ENCODE assay signal across 8 mouse cellular contexts in genomic region chr17:6979380-6979779, GRCm38 (mm10). TPM values are rescaled to one million over a fixed set of nuclear protein-coding genes. Genes with fewer than 3 reads are reported as not detected.
DNase-seq lines count a peak whose midpoint lies in the region; ATAC-seq lines count a peak whose summit lies in the region.
"Not testable (repeated sequence)": the region's sequence is repeated elsewhere in the genome, so short reads cannot be mapped to it uniquely, and the experiment has no call there.
"Had no signal": no experiment of that assay in that cellular context is flagged by ENCODE, and none has a peak within 500 bp of the region (broad histone marks: within the 10 kb centered on the region; RNA-seq: fewer than 3 reads in every experiment).

No protein-coding gene starts in this region.

- not testable (repeated sequence) for H3K9me3 ChIP-seq in forebrain, embryonic 10.5 days; heart, embryonic 13.5 days; intestine, embryonic 15.5 days; limb, embryonic 15.5 days; neural tube, embryonic 14.5 days (ENCODE audit: control insufficient read depth, low read length)

- not testable (repeated sequence) for ATAC-seq in heart, embryonic 13.5 days (ENCODE audit: extremely low read depth, insufficient number of reproducible peaks, low FRiP score, low TSS enrichment); limb, embryonic 15.5 days (ENCODE audit: insufficient number of reproducible peaks, low FRiP score, low TSS enrichment, low read depth); neural tube, embryonic 14.5 days (ENCODE audit: low read depth)
- ATAC-seq in intestine, embryonic 15.5 days, result peak; percentile 6; the same call in 1 of the 2 replicates
- 0 out of 2 replicates have a peak, but pooled peaks have one; percentile 6 for ATAC-seq in megakaryocyte progenitor cell, adult 5-6 weeks (replicated peaks; ENCODE audit: poor library complexity)

- not testable (repeated sequence) for H3K36me3 ChIP-seq in forebrain, embryonic 10.5 days (replicated peaks); heart, embryonic 13.5 days; intestine, embryonic 15.5 days; limb, embryonic 15.5 days; neural tube, embryonic 14.5 days (ENCODE audit: control insufficient read depth, insufficient read depth, low read length)

- 41% methylated on average over 5 of the region's 5 CpGs for WGBS in forebrain, embryonic 10.5 days
- WGBS in heart, embryonic 13.5 days, result 28% methylated on average over 5 of the region's 5 CpGs
- WGBS in intestine, embryonic 15.5 days, result 12% methylated on average over 5 of the region's 5 CpGs
- 5% methylated on average over 5 of the region's 5 CpGs for WGBS in limb, embryonic 15.5 days
- 28% methylated on average over 5 of the region's 5 CpGs for WGBS in neural tube, embryonic 14.5 days

- peak overlapping the region; percentile 68 for H3K4me2 ChIP-seq in heart, embryonic 13.5 days
- H3K4me2 ChIP-seq in intestine, embryonic 15.5 days (replicated peaks), result peak overlapping the region; percentile 57
- peak overlapping the region; percentile 64 for H3K4me2 ChIP-seq in limb, embryonic 15.5 days
- peak overlapping the region; percentile 48 for H3K4me2 ChIP-seq in neural tube, embryonic 14.5 days (ENCODE audit: low read depth, low read length)

- H3K27ac ChIP-seq in forebrain, embryonic 10.5 days, result peak overlapping the region; percentile 85; the same call in 1 of the 2 replicates
- H3K27ac ChIP-seq in heart, embryonic 13.5 days (replicated peaks); intestine, embryonic 15.5 days; limb, embryonic 15.5 days; neural tube, embryonic 14.5 days (ENCODE audit: low read depth, low read length): not testable (repeated sequence)

- peak; percentile 42 for DNase-seq in adipocyte (ENCODE audit: low spot score)
- DNase-seq in forebrain, embryonic 10.5 days (ENCODE audit: extremely low spot score, low spot score), result not testable (repeated sequence)

- H3K4me3 ChIP-seq in forebrain, embryonic 10.5 days, result peak overlapping the region; percentile 58
- H3K4me3 ChIP-seq in heart, embryonic 13.5 days, result peak overlapping the region; percentile 65
- peak overlapping the region; percentile 54 for H3K4me3 ChIP-seq in intestine, embryonic 15.5 days (replicated peaks)
- H3K4me3 ChIP-seq in limb, embryonic 15.5 days, result peak overlapping the region; percentile 50
- H3K4me3 ChIP-seq in neural tube, embryonic 14.5 days (ENCODE audit: low read depth, low read length), result peak overlapping the region; percentile 39

- not testable (repeated sequence) for H3K4me1 ChIP-seq in forebrain, embryonic 10.5 days; heart, embryonic 13.5 days; intestine, embryonic 15.5 days (replicated peaks); limb, embryonic 15.5 days; neural tube, embryonic 14.5 days (ENCODE audit: control insufficient read depth, insufficient read depth, low read length)

- not testable (repeated sequence) for H3K27me3 ChIP-seq in forebrain, embryonic 10.5 days (ENCODE audit: poor library complexity, severe bottlenecking); heart, embryonic 13.5 days (replicated peaks); intestine, embryonic 15.5 days (replicated peaks); limb, embryonic 15.5 days; neural tube, embryonic 14.5 days (ENCODE audit: control insufficient read depth, insufficient read depth, low read length)

- peak overlapping the region; percentile 86 for H3K9ac ChIP-seq in heart, embryonic 13.5 days
- peak overlapping the region; percentile 62; the same call in 1 of the 2 replicates for H3K9ac ChIP-seq in intestine, embryonic 15.5 days
- not testable (repeated sequence) for H3K9ac ChIP-seq in limb, embryonic 15.5 days
- peak overlapping the region; percentile 44; the same call in 1 of the 2 replicates for H3K9ac ChIP-seq in neural tube, embryonic 14.5 days (replicated peaks; ENCODE audit: low read depth, low read length)

RNA-seq across cellular contexts. Expression of gene Gm49721, which starts 0.7 kb away (rescaled TPM):
- 0.31 TPM in 1 of 2 replicates, not detected in the other for polyA plus RNA-seq in forebrain, embryonic 10.5 days (2016; fragmentation: Nextera tagmentation; extraction: Ambion mirVana)
- 0.13 and 0.17 TPM in 2 replicates for polyA plus RNA-seq in heart, embryonic 13.5 days (2015; fragmentation: Nextera tagmentation; extraction: Ambion mirVana)
- polyA plus RNA-seq in intestine, embryonic 15.5 days (2015; fragmentation: Nextera tagmentation; extraction: Ambion mirVana), result 0.27 and 0.33 TPM in 2 replicates
- 0.41 TPM in 1 of 2 replicates, not detected in the other for polyA plus RNA-seq in limb, embryonic 15.5 days (2015; fragmentation: Nextera tagmentation; extraction: Ambion mirVana)
- not detected in 2 replicates for total RNA-seq in megakaryocyte progenitor cell, adult 5-6 weeks (2015)
- total RNA-seq in megakaryocyte progenitor cell, adult 5-6 weeks (2017), result not detected in 2 replicates
- polyA plus RNA-seq in neural tube, embryonic 14.5 days (2014; fragmentation: Nextera tagmentation; extraction: Ambion mirVana), result 0.44 TPM in 1 of 2 replicates, not detected in the other

RNA-seq across cellular contexts. Expression of gene Rnaset2b, which starts 8.9 kb away (rescaled TPM):
- polyA plus RNA-seq in forebrain, embryonic 10.5 days (2016; fragmentation: Nextera tagmentation; extraction: Ambion mirVana), result 114 and 121 TPM in 2 replicates
- 245 and 276 TPM in 2 replicates for polyA plus RNA-seq in heart, embryonic 13.5 days (2015; fragmentation: Nextera tagmentation; extraction: Ambion mirVana)
- polyA plus RNA-seq in intestine, embryonic 15.5 days (2015; fragmentation: Nextera tagmentation; extraction: Ambion mirVana), result 245 and 268 TPM in 2 replicates
- 171 and 190 TPM in 2 replicates for polyA plus RNA-seq in limb, embryonic 15.5 days (2015; fragmentation: Nextera tagmentation; extraction: Ambion mirVana)
- total RNA-seq in megakaryocyte progenitor cell, adult 5-6 weeks (2015), result 863 and 899 TPM in 2 replicates
- total RNA-seq in megakaryocyte progenitor cell, adult 5-6 weeks (2017), result 903 and 1,046 TPM in 2 replicates
- polyA plus RNA-seq in neural tube, embryonic 14.5 days (2014; fragmentation: Nextera tagmentation; extraction: Ambion mirVana), result 66.0 and 91.2 TPM in 2 replicates

RNA-seq across cellular contexts. Expression of gene Tagap1, which starts 18.4 kb away (rescaled TPM):
- 52.0 and 53.4 TPM in 2 replicates for polyA plus RNA-seq in forebrain, embryonic 10.5 days (2016; fragmentation: Nextera tagmentation; extraction: Ambion mirVana)
- 26.5 and 27.6 TPM in 2 replicates for polyA plus RNA-seq in heart, embryonic 13.5 days (2015; fragmentation: Nextera tagmentation; extraction: Ambion mirVana)
- 45.7 and 46.3 TPM in 2 replicates for polyA plus RNA-seq in intestine, embryonic 15.5 days (2015; fragmentation: Nextera tagmentation; extraction: Ambion mirVana)
- polyA plus RNA-seq in limb, embryonic 15.5 days (2015; fragmentation: Nextera tagmentation; extraction: Ambion mirVana), result 40.2 and 44.6 TPM in 2 replicates
- total RNA-seq in megakaryocyte progenitor cell, adult 5-6 weeks (2015), result 45.2 and 58.1 TPM in 2 replicates
- 34.9 and 46.6 TPM in 2 replicates for total RNA-seq in megakaryocyte progenitor cell, adult 5-6 weeks (2017)
- 64.9 and 75.2 TPM in 2 replicates for polyA plus RNA-seq in neural tube, embryonic 14.5 days (2014; fragmentation: Nextera tagmentation; extraction: Ambion mirVana)

RNA-seq across cellular contexts. Expression of gene Rsph3b, which starts 30.9 kb away (rescaled TPM):
- 37.0 and 37.4 TPM in 2 replicates for polyA plus RNA-seq in forebrain, embryonic 10.5 days (2016; fragmentation: Nextera tagmentation; extraction: Ambion mirVana)
- 52.5 and 57.9 TPM in 2 replicates for polyA plus RNA-seq in heart, embryonic 13.5 days (2015; fragmentation: Nextera tagmentation; extraction: Ambion mirVana)
- polyA plus RNA-seq in intestine, embryonic 15.5 days (2015; fragmentation: Nextera tagmentation; extraction: Ambion mirVana), result 38.9 and 42.0 TPM in 2 replicates
- 35.7 and 42.1 TPM in 2 replicates for polyA plus RNA-seq in limb, embryonic 15.5 days (2015; fragmentation: Nextera tagmentation; extraction: Ambion mirVana)
- total RNA-seq in megakaryocyte progenitor cell, adult 5-6 weeks (2015), result 30.8 and 30.9 TPM in 2 replicates
- 33.0 and 39.2 TPM in 2 replicates for total RNA-seq in megakaryocyte progenitor cell, adult 5-6 weeks (2017)
- 57.8 and 63.5 TPM in 2 replicates for polyA plus RNA-seq in neural tube, embryonic 14.5 days (2014; fragmentation: Nextera tagmentation; extraction: Ambion mirVana)

RNA-seq across cellular contexts. Expression of gene Gm1604a, which starts 46.0 kb away (rescaled TPM):
- polyA plus RNA-seq in forebrain, embryonic 10.5 days (2016; fragmentation: Nextera tagmentation; extraction: Ambion mirVana), result not detected in 2 replicates
- polyA plus RNA-seq in heart, embryonic 13.5 days (2015; fragmentation: Nextera tagmentation; extraction: Ambion mirVana), result not detected in 2 replicates
- polyA plus RNA-seq in intestine, embryonic 15.5 days (2015; fragmentation: Nextera tagmentation; extraction: Ambion mirVana), result not detected in 2 replicates
- not detected in 2 replicates for polyA plus RNA-seq in limb, embryonic 15.5 days (2015; fragmentation: Nextera tagmentation; extraction: Ambion mirVana)
- total RNA-seq in megakaryocyte progenitor cell, adult 5-6 weeks (2015), result not detected in 2 replicates
- total RNA-seq in megakaryocyte progenitor cell, adult 5-6 weeks (2017), result 6.0 and 6.4 TPM in 2 replicates
- not detected in 2 replicates for polyA plus RNA-seq in neural tube, embryonic 14.5 days (2014; fragmentation: Nextera tagmentation; extraction: Ambion mirVana)
- total RNA-seq: gastrocnemius, adult 8-10 months had no signal
